Mouse (Mus musculus) forebrain, embryonic 15.5 days (tissue): ENCODE results near the gene Gabbr2. TPM values are rescaled to one million over a fixed set of nuclear protein-coding genes. Genes with fewer than 3 reads are reported as not detected.

Experiments
- ATAC-seq: fragments of 200-750 bp; cut with Nextera tagmentation; replicated peaks from 2 replicates; pipeline ENCODE4 v1.8.0; 2017; ENCODE audit warnings: mild to moderate bottlenecking, moderate TSS enrichment, moderate library complexity
- H3K27ac ChIP-seq: fragments of 300-500 bp; sonication (generic); replicated peaks from 2 replicates; pipeline ENCODE4 v1.5.1; 2015; ENCODE audit warnings: mild to moderate bottlenecking, inconsistent platforms
- H3K27me3 ChIP-seq: fragments of 300-500 bp; sonication (generic); 2 replicates; pipeline ENCODE4 v1.6.1; 2015; ENCODE audit warnings: inconsistent platforms
- H3K36me3 ChIP-seq: fragments of 300-500 bp; sonication (generic); 2 replicates; pipeline ENCODE4 v1.6.1; 2015; ENCODE audit warnings: mild to moderate bottlenecking, inconsistent platforms
- H3K4me1 ChIP-seq: fragments of 300-500 bp; sonication (generic); 2 replicates; pipeline ENCODE4 v1.6.1; 2015; ENCODE audit warnings: inconsistent platforms
- H3K4me2 ChIP-seq: fragments of 300-500 bp; sonication (generic); replicated peaks from 2 replicates; pipeline ENCODE4 v1.6.1; 2015; ENCODE audit warnings: mild to moderate bottlenecking, inconsistent platforms
- H3K4me3 ChIP-seq: fragments of 300-500 bp; sonication (generic); 2 replicates; pipeline ENCODE4 v1.5.1; 2015; ENCODE audit warnings: mild to moderate bottlenecking, inconsistent platforms
- H3K9ac ChIP-seq: fragments of 300-500 bp; sonication (generic); replicated peaks from 2 replicates; pipeline ENCODE4 v1.6.1; 2015; ENCODE audit warnings: mild to moderate bottlenecking, inconsistent platforms
- H3K9me3 ChIP-seq: fragments of 300-500 bp; sonication (generic); 2 replicates; pipeline ENCODE4 v1.6.1; 2016; ENCODE audit warnings: inconsistent platforms
- WGBS: fragments of 180-500 bp; shearing (Covaris S2); methylation state at CpG from one replicate; pipeline ENCODE4 v1.1.7; 2015; ENCODE audit warnings: mixed read lengths; 5-methylcytosine and 5-hydroxymethylcytosine counted together
- polyA plus RNA-seq: library from polyadenylated mRNA; unstranded; fragments of >200 nt; fragmentation: Nextera tagmentation; extraction: Ambion mirVana; gene quantifications from 2 replicates; pipeline ENCODE4 v1.2.1, GENCODE M21; 2015

Gene Gabbr2
- polyA plus RNA-seq, 1 experiment from 2014 or later: 3.6 TPM

DNA sequence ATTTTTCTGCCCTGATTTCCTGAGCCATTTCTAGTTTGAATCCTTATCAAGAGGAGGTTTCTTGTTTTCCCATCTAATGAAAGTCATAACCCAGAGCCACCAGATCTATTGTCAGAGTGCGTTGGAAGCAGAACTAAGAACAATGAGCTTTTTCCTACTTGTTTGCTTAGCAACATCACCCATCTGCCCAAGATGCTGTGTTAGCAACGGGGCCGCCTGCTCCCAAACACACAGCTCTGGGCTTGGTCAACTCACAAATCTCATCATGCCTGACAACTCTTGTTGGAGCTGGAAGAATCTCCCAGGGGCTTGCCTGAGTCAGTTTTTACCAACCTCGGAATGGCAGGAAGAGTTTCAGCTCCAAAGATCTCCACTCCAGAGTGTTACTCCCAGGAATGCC is 111.7 kb downstream of the Gabbr2 start:
- Histone ChIP-seq H3K4me3 (no peak overlapping the region), H3K4me1 (peaks cover 8% of the 10 kb centered on the region; the same call in 1 of the 2 replicates), H3K36me3 (no peaks in the 10 kb centered on the region), H3K4me2 (no peak overlapping the region), H3K9ac (no peak overlapping the region), H3K27ac (no peak overlapping the region), H3K27me3 (no peaks in the 10 kb centered on the region), H3K9me3 (no peaks in the 10 kb centered on the region)
- WGBS: 35% methylated on average over 4 of the region's 4 CpGs
- ATAC-seq: no peak

DNA sequence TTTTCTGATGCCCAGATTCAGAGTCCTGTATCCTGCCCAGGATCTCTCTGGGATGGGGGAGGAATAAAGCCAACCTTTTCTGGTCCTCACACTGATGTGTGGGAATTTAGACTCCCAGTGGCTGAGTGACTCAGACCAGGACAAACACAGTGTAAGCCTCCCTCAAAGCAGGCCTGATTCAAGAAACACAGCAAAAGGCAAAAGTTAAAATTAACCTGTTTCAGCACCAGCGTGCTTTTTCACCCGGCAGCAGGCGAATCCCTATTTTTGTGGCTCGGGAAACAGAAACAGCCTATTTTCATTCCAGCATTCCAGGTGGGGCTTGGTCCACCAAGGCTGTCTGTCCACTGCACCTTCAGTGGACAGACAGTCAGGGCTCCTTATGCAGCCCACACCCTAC is 118.9 kb downstream of the Gabbr2 start:
- no peaks in the 10 kb centered on the region for H3K36me3 ChIP-seq
- H3K4me1 ChIP-seq: no peaks in the 10 kb centered on the region
- 93% methylated on average over 4 of the region's 4 CpGs for WGBS
- H3K27ac ChIP-seq: no peak overlapping the region
- no peak overlapping the region for H3K4me2 ChIP-seq
- 0 out of 2 replicates have a peak, but pooled peaks cover 4% of the 10 kb centered on the region for H3K27me3 ChIP-seq
- no peaks in the 10 kb centered on the region for H3K9me3 ChIP-seq
- no peak for ATAC-seq
- no peak overlapping the region for H3K4me3 ChIP-seq
- no peak overlapping the region for H3K9ac ChIP-seq

GRCm38 (mm10) chr4:46870157-46870556 is 121.5 kb downstream of the Gabbr2 start:
- no peak for ATAC-seq
- Histone ChIP-seq H3K4me2 (no peak overlapping the region), H3K9ac (no peak overlapping the region), H3K27ac (no peak overlapping the region), H3K36me3 (no peaks in the 10 kb centered on the region), H3K4me1 (no peaks in the 10 kb centered on the region), H3K4me3 (no peak overlapping the region), H3K9me3 (no peaks in the 10 kb centered on the region), H3K27me3 (0 out of 2 replicates have a peak, but pooled peaks cover 4% of the 10 kb centered on the region)
- WGBS: 65% methylated on average over 6 of the region's 6 CpGs

- no peak for ATAC-seq
- no peak overlapping the region for H3K4me3 ChIP-seq
- H3K4me2 ChIP-seq: no peak overlapping the region
- no peaks in the 10 kb centered on the region for H3K36me3 ChIP-seq
- WGBS: 75% methylated on average over 2 of the region's 2 CpGs
- no peaks in the 10 kb centered on the region for H3K4me1 ChIP-seq
- no peak overlapping the region for H3K27ac ChIP-seq
- 0 out of 2 replicates have a peak, but pooled peaks cover 4% of the 10 kb centered on the region for H3K27me3 ChIP-seq
- no peak overlapping the region for H3K9ac ChIP-seq
- H3K9me3 ChIP-seq: no peaks in the 10 kb centered on the region
Observed at GRCm38 (mm10) chr4:46869380-46869779, 122.3 kb downstream of the Gabbr2 start.

GRCm38 (mm10) chr4:46868921-46869320 is 122.8 kb downstream of the Gabbr2 start:
- Histone ChIP-seq H3K4me1 (0 out of 2 replicates have a peak, but pooled peaks cover under 1% of the 10 kb centered on the region), H3K4me2 (no peak overlapping the region), H3K9ac (no peak overlapping the region), H3K27ac (no peak overlapping the region), H3K36me3 (no peaks in the 10 kb centered on the region), H3K27me3 (0 out of 2 replicates have a peak, but pooled peaks cover 4% of the 10 kb centered on the region), H3K9me3 (no peaks in the 10 kb centered on the region), H3K4me3 (no peak overlapping the region)
- 92% methylated on average over 3 of the region's 3 CpGs for WGBS
- no peak for ATAC-seq

DNA sequence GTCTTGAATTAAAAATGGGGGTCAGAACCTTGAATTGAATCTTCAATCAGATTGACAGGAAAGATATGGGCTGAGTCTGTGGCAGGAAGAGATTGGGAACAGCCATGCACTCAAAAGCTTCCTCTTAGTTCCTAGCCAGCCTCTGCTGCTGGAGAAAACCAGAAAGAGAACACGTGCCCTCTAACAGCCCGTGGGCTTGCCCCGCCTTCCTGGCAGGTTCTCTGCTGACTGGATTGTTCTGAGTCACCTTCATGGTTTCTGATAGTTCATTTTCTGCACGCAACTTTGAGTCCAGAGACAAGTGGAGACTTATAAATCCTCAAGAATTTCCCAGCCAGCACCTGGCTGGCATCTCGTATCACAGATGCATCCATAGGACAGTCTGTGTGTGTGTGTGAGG is 123.5 kb downstream of the Gabbr2 start:
- ATAC-seq: no peak
- H3K4me1 ChIP-seq: 0 out of 2 replicates have a peak, but pooled peaks cover 3% of the 10 kb centered on the region
- no peak overlapping the region for H3K4me3 ChIP-seq
- H3K36me3 ChIP-seq: no peaks in the 10 kb centered on the region
- 0 out of 2 replicates have a peak, but pooled peaks cover 4% of the 10 kb centered on the region for H3K27me3 ChIP-seq
- H3K9ac ChIP-seq: no peak overlapping the region
- H3K9me3 ChIP-seq: no peaks in the 10 kb centered on the region
- H3K4me2 ChIP-seq: no peak overlapping the region
- 86% methylated on average over 5 of the region's 5 CpGs for WGBS
- no peak overlapping the region for H3K27ac ChIP-seq

GRCm38 (mm10) chr4:46867779-46868178 is 123.9 kb downstream of the Gabbr2 start:
- Histone ChIP-seq H3K27me3 (0 out of 2 replicates have a peak, but pooled peaks cover 4% of the 10 kb centered on the region), H3K36me3 (no peaks in the 10 kb centered on the region), H3K27ac (no peak overlapping the region), H3K4me3 (no peak overlapping the region), H3K9ac (no peak overlapping the region), H3K4me2 (no peak overlapping the region), H3K4me1 (0 out of 2 replicates have a peak, but pooled peaks cover 3% of the 10 kb centered on the region), H3K9me3 (no peaks in the 10 kb centered on the region)
- 93% methylated on average over 10 of the region's 10 CpGs for WGBS
- ATAC-seq: no peak

DNA sequence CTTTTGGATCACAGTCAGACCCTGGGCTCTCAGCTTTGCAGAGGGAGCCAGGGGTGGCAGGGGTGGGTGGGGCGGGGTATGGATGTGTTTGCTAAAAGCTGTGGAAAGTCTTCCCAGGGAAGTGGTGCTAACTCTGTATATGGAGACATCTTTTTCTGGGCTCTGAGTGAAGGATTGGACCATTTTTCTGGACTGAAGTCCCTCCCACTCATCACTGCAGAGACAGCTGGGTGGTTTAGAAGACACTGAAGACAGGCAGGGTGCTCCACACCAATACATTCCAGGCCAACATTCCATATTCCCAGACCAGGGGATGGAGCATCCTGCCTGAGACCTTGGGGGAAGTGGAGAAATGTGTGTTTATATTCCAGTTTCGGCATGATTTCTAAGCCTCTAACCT is 125.6 kb downstream of the Gabbr2 start:
- Histone ChIP-seq H3K27ac (no peak overlapping the region), H3K4me1 (0 out of 2 replicates have a peak, but pooled peaks cover 3% of the 10 kb centered on the region), H3K4me3 (no peak overlapping the region), H3K36me3 (no peaks in the 10 kb centered on the region), H3K9ac (no peak overlapping the region), H3K27me3 (0 out of 2 replicates have a peak, but pooled peaks cover 4% of the 10 kb centered on the region), H3K4me2 (no peak overlapping the region), H3K9me3 (no peaks in the 10 kb centered on the region)
- no peak for ATAC-seq
- WGBS: 74% methylated on average over 2 of the region's 2 CpGs

- Histone ChIP-seq H3K9ac (no peak overlapping the region), H3K4me1 (peaks cover 7% of the 10 kb centered on the region), H3K4me3 (no peak overlapping the region), H3K36me3 (no peaks in the 10 kb centered on the region), H3K27me3 (peaks cover 6% of the 10 kb centered on the region), H3K27ac (no peak overlapping the region), H3K9me3 (no peaks in the 10 kb centered on the region), H3K4me2 (no peak overlapping the region)
- peak; percentile 57 for ATAC-seq
- WGBS: 46% methylated on average over 12 of the region's 12 CpGs
Observed at GRCm38 (mm10) chr4:46863721-46864120, 128.0 kb downstream of the Gabbr2 start.

DNA sequence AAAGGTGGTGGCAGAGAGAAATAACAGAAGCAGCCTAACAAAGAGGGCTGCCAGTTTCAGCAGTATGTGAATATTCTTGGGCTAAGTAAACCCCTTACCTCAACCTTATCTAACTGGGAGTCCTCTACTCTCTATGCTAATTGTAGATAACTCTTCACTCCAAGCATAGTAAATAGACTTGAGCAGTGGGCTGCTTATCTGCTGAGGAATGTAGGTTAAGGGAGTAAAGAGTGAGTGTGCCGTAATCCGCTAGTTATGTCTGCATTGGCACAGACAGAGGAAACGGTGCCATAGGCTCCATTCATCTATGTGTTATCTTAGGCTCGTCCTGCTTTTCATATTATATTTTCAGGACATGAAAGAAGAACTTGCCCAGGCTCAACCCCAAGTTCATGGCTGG is 129.0 kb downstream of the Gabbr2 start:
- Histone ChIP-seq H3K27ac (no peak overlapping the region), H3K36me3 (no peaks in the 10 kb centered on the region), H3K4me1 (peaks cover 9% of the 10 kb centered on the region), H3K4me3 (no peak overlapping the region), H3K9me3 (no peaks in the 10 kb centered on the region), H3K27me3 (peaks cover 10% of the 10 kb centered on the region), H3K9ac (no peak overlapping the region), H3K4me2 (no peak overlapping the region)
- WGBS: 85% methylated on average over 4 of the region's 4 CpGs
- ATAC-seq: no peak

DNA sequence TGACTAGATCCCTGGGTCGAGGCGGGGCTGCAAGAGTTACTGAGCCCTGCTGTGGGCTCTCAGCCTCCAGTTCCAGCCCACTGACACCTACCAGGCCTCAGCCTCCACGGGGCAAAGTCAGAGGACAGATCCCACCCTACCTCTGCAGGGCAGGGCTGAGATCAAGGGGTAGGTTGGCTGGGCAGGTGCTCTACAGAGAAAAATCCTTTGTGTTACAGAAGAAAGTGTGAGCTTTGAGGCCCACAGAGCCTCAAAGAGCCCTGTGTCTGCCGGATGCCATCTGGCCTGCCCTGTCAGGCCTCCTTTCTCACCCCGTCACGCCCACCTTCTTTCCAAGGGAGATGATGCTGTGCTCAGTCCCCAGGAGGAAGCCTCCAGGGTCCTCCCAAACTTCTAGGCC is 131.1 kb downstream of the Gabbr2 start:
- Histone ChIP-seq H3K4me1 (peaks cover 9% of the 10 kb centered on the region), H3K9ac (no peak overlapping the region), H3K4me3 (no peak overlapping the region), H3K4me2 (no peak overlapping the region), H3K36me3 (no peaks in the 10 kb centered on the region), H3K27ac (no peak overlapping the region), H3K27me3 (peaks cover 20% of the 10 kb centered on the region), H3K9me3 (no peaks in the 10 kb centered on the region)
- WGBS: 89% methylated on average over 6 of the region's 6 CpGs
- no peak for ATAC-seq

- Histone ChIP-seq H3K36me3 (no peaks in the 10 kb centered on the region), H3K27ac (no peak overlapping the region), H3K4me3 (no peak overlapping the region), H3K9ac (no peak overlapping the region), H3K27me3 (peaks cover 20% of the 10 kb centered on the region), H3K4me2 (no peak overlapping the region), H3K4me1 (peaks cover 17% of the 10 kb centered on the region), H3K9me3 (no peaks in the 10 kb centered on the region)
- WGBS: 15% methylated on average over 13 of the region's 13 CpGs
- peak; percentile 41; the same call in 1 of the 2 replicates for ATAC-seq
Observed at GRCm38 (mm10) chr4:46858899-46859298, 132.8 kb downstream of the Gabbr2 start.

DNA sequence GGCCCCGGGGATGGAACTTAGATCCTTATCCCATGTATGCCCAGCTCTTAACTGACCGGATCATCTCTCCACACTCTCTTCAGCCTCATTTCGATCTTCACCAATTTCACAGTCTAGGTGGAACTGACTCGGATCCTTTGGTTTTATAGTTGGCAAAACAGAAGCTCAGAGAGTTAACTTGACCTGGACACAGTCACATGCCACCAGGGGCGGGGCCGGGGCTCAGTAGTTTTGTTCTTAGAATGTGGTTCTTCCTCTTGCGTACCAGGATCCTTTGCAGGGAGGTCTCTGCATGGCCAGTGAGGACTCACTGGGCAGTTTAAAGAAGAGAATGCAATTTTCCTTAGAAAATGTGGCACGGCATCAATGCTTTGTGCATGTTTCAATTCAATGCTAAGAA is 135.5 kb downstream of the Gabbr2 start:
- Histone ChIP-seq H3K4me2 (no peak overlapping the region), H3K27me3 (peaks cover 37% of the 10 kb centered on the region), H3K9me3 (no peaks in the 10 kb centered on the region), H3K36me3 (no peaks in the 10 kb centered on the region), H3K9ac (no peak overlapping the region), H3K27ac (no peak overlapping the region), H3K4me3 (no peak overlapping the region), H3K4me1 (peaks cover 20% of the 10 kb centered on the region)
- ATAC-seq: no peak
- WGBS: 94% methylated on average over 8 of the region's 8 CpGs
